Mouse (Mus musculus) central nervous system, embryonic 18 days (tissue): ENCODE data around the gene Scgb2b27. TPM values are rescaled to one million over a fixed set of nuclear protein-coding genes. Genes with fewer than 3 reads are reported as not detected.

Source experiments
- polyA plus RNA-seq: library from polyadenylated mRNA; depleted of rRNA; stranded (reverse); fragments of >200 nt; gene quantifications from 2 replicates; pipeline ENCODE4 v1.2.3, GENCODE M21; 2012; rRNA removed

The Scgb2b27 gene
- not detected in 2 replicates for polyA plus RNA-seq

GRCm38 (mm10) chr7:34013842-34014241 is at the start of gene Scgb2b27:
Gene Scgb2b27 (minus strand): TSS chr7:34013942.

GRCm38 (mm10) chr7:34021183-34021582 is 7.4 kb upstream of the Scgb2b27 start, which contains the start of gene Scgb1b27:
Gene Scgb1b27 (plus strand): TSS chr7:34021483.

Other genes with a start within 250 kb of the Scgb2b27 start
- gene Scgb2b26, start 68.9 kb downstream of the Scgb2b27 start, polyA plus RNA-seq, result not detected in 2 replicates
- gene Scgb1b27, start 7.5 kb upstream of the Scgb2b27 start, polyA plus RNA-seq, result not detected in 2 replicates
- not detected in 2 replicates for gene Scgb1b30, start 81.5 kb upstream of the Scgb2b27 start, polyA plus RNA-seq
- 33.7 and 38.0 TPM in 2 replicates for gene Wtip, start 119.3 kb upstream of the Scgb2b27 start, polyA plus RNA-seq
- 123 and 126 TPM in 2 replicates for gene Uba2, start 155.7 kb upstream of the Scgb2b27 start, polyA plus RNA-seq
- gene Pdcd2l, start 182.7 kb upstream of the Scgb2b27 start, polyA plus RNA-seq, result 47.3 and 47.6 TPM in 2 replicates
- gene Gpi1, start 216.4 kb upstream of the Scgb2b27 start, polyA plus RNA-seq, result 335 and 354 TPM in 2 replicates
- not detected in 2 replicates for gene Gm6096, start 237.1 kb upstream of the Scgb2b27 start, polyA plus RNA-seq